Mouse (Mus musculus): Measurements from ENCODE around the gene Mfap2. TPM values are rescaled to one million over a fixed set of nuclear protein-coding genes. Genes with fewer than 3 reads are reported as not detected.

The Mfap2 gene
- polyA plus RNA-seq, 2 experiments from 2014 or later = not detected

DNA sequence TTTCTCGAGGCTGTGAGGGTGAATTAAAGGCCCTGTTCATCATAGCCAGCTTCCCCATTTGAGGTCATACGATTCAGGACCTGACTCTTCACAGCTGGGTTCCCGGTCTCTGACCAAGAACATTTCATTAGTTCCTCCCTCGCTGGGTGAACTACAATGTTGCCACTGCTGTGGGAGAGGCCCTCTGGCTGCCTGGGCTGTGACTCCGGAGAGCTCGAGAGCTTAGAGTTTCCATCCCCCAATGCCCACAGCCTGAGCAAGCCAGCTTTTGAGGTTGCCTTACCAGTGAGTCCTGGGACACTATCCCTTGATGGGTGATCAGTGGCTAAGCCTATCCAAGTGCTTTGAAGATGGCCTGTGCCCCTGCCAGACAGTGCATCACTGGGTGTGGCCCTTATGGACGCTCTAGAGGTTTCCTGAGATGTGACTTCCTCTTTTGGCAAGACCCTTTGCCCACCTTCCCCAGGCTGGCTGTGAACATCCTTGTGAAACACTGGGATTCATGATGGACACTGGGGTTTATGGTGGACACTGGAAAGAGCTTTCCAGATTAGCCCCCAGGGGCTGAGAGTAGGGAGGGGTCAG is 21.4 kb upstream of the Mfap2 start:
- ATAC-seq = no peak

DNA sequence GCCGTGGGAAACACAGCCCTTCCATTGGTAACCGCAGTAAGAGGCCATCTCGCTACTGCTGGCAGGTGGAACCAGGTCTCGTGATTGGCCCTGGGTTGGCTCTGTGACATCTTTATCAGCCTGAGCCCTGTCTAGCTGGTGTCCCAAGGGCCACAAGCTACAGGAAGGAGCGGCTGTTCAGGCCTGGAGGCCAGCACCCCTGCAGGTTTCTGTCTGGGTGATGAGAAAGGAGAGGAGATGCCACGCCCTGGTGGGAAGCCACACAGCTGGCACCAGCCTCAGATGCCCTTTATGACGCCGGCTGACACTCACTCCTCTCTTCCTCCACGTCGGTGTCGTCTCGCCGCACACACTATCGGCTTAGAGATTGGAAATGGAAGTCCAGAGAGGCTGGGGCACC is 20.8 kb upstream of the Mfap2 start:
- ATAC-seq = no peak

DNA sequence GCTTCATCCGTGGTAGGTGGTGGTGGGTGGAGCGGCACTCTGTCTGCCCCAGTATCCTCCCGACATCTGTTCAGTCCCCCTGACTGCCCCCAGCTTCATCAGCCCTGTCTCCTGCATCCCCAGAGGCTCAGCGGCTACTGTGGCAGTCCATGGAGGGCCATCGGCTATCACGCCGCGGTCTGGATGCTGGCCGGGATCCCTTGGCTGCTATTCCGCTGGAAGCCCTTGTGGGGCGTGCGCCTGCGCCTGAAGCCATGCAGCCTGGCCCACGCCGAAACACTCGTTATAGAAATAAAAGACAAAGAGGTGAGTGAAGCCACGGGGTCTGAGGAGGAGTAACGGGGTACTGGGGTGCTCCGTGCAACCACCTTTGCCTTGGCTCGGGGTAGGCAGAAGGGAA is 18.0 kb upstream of the Mfap2 start:
- no peak for ATAC-seq

DNA sequence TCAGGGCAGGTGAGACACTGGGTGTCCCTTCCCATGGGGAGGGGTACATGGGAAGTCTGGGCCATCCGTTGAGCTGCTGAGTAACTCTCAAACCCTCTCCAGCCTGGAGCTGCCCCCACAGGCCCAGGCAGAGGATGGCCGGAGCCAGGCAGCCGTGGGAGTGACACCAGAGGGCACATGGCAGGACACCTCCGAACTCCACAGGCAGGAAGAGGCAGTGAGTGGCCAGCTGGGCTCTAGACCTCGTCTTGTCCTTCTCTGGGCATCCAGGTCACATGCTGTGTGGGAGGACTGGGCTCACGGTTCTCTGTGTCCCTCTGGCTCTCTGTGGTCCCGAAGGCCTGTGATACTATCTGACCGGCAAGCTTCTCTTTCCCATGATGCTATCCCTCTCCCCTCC is 16.4 kb upstream of the Mfap2 start:
- no peak for ATAC-seq

DNA sequence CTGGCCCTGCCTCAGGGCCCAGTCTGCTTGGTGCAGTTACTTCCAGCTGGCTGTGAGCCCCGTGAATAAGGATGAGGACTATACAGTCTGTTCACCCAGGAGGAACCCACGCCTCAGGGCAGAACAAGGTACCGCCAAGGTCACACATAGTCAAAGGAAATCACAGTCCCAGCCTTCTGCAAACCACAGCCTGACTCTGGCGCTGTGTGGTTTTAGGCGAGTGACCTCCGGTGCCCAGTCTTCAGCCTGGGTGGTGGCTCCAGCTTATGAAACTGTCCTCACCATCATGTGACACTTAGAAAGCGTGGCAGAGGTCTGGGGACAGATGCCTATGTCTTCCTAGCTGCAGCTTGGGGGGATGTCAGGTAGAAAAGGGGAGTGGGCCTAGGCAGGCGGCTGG is 14.4 kb upstream of the Mfap2 start:
- no peak for ATAC-seq

DNA sequence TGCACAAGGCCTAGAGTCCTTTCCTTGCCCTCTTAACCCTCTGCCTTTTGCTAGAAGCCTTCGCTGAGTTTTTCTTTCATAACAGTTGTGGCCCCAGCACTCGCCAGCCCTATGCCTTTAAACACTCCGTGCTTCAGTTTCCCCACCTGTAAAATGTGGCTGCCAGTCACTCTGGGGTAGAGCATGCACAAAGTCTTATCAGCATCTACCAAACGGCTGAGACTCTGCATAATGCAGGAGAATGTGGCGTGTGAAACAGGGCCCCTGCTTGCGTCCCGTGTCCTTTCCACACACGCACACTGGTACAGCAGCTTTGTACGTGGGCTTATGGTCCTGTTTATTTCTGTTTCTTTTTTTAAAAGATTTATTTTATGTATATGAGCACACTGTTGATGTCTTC is 13.4 kb upstream of the Mfap2 start:
- ATAC-seq = no peak

DNA sequence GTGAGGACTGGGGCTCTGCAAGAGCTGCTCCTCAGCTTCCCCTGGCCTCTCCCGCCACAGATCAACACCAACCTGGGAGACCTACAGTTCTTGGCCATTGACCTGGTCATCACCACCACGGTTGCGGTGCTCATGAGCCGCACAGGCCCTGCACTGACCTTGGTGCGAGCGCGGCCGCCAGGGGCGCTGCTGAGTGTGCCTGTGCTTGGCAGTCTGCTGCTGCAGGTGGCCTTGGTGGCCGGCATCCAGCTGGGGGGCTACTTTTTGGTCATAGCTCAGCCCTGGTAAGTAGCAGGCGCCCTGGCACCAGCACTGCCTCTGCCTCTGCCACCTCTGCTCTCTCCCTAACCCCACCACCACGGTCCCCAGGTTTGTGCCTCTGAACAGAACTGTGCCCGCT is 4.2 kb upstream of the Mfap2 start:
- ATAC-seq = no peak

DNA sequence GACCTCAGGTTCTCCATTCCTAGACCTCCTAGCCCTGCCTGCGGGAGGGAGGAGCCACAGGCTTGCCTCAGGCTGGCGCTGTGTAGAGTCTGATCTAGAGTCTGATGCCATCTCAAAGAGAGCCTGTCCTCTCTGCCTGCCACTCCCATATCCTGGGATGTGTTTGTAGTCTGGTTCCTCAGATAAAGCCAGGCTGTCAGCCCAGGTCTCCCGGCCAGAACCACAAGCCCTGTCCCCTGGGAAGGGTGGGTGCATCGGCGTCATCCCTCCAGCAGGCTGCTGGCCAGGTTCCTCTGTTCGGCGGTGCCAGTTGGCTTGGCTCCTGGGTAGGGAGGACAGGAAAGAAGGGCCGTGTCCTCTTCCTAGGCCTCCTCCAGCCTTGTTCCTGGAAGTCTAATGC is 2.2 kb upstream of the Mfap2 start:
- ATAC-seq = no peak

DNA sequence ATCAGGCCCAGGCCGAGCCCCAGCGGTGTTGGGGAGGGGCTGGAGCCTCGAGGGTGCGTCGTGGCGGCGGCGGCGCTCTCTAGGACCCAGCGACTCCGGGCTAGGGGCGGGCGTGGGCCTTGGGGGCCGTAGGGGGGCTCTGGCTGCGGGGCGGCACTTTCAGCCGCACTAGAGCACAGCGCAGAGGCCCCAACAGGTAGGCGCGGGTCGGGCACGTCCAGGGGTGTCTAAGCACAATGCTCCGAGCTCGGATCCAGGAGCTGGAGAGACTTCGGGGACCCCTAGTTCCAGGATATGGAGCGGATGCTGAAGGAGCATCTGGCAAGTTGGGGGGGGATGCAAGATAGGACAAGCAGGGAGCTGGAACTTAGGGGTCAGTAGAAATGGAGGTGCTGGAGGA is 308 bp downstream of the Mfap2 start:
- no peak for ATAC-seq

DNA sequence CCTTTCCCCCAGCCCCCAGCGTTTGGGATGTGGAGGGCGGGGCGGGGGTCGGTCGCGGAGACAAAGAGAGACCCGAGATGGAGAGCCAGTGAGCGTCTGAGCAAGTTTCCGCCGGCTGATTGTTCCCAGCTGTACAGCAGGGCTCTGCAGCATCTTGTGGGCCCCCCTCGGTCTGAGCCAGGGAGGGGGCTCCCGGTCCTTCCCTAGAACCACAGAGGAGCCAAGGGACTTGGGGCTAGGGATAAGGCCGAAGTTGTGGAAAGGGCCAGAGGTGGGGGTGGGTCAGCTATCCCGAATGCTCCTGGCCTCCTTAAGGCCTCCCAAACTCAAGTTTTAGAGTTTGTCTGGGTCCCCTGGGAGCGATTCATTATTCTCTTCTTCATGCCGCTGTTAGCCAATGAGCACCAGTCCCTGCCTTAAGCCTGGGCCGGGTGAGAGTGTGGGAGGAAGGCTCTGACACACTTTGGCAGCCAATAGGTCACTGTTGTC is 767 bp downstream of the Mfap2 start:
- no peak for ATAC-seq

DNA sequence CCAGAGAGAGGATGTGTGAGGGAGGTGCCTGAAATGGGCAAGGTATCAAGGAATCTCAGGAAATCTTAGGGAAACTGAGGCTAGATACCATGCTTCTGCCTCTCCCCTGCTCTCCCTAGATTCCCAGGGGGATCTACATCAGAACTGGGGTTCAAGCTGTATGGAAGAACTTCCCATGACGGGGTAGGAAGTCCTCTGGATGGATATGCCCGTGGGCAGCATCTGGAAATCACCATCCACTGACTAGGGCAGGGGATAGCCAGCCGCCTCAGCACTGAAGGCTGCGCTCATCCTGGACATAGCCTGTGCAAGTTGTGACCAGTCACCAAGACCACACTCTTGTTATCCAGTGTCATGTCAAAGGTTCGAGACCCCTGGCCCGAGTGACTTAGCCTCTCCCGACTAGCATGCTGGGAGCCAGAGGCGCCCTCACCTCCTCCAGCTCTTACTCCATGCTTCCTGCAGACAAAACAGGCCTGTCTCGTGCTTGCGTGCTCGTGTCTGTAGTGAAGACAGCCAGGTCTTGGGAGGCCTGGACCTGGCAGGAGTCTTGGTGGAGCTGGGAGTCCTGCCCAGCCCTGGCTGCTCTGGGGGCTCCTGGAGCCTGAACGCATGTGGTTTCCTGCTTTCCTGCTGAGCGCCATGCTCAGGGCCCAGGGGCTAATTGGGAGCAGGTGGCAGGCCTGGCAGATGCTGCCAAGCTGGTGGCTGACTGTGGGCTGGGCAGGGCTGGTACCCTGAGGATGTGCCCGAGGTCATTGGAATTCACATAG is 1.5 kb downstream of the Mfap2 start:
- ATAC-seq = no peak

DNA sequence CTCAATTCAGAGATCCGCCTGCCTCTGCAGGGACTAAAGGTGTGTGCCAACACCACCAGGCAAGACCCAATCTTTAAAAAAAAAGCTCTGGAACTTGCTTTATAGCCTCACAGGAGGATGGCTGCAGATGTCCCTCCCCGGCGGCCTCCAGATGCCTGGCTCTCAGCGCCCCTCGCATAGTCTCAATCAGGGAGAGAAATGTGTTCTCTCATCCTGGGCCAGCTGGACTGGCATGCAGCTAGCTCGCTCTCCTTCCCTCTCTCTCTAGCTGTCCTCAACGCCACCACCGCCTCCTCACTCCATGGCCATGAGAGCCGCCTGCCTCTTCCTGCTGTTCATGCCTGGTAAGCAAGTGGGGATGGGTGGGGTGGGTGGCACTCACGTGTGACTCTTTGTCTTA is 2.3 kb downstream of the Mfap2 start:
- no peak for ATAC-seq

DNA sequence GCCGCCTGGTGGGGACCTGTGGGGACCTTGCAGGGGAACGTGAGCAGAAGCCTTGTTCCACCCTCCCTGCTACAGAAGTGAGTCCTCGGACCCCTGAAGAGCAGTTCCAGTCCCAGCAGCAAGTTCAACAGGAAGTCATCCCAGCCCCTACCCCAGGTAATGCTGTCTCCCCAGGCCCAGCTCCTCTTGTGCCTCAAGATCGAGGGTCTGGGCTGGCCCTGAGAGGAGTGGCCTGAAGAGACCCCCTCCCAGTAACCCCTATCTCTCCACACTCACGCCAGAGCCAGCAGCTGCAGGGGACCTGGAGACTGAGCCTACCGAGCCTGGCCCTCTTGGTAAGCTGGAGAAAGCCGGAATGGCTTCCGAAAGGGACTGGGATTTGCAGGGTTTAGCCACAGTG is 3.9 kb downstream of the Mfap2 start:
- ATAC-seq = no peak

DNA sequence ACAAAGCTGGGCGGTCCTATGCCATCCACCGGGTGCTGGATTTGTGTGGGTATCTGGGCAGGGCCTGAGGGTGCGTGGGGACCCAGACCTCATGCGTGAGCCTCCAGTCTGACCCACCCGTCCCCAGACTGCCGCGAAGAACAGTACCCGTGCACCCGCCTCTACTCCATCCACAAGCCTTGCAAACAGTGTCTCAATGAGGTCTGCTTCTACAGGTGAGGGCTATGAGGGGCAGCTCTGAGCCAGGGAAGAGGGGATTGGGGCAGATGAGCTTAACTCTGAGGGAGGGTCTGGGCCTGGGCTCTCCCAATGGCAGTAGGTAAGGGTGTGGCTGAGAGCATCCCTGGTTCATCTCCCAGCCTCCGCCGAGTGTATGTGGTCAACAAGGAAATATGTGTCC is 4.6 kb downstream of the Mfap2 start:
- no peak for ATAC-seq

DNA sequence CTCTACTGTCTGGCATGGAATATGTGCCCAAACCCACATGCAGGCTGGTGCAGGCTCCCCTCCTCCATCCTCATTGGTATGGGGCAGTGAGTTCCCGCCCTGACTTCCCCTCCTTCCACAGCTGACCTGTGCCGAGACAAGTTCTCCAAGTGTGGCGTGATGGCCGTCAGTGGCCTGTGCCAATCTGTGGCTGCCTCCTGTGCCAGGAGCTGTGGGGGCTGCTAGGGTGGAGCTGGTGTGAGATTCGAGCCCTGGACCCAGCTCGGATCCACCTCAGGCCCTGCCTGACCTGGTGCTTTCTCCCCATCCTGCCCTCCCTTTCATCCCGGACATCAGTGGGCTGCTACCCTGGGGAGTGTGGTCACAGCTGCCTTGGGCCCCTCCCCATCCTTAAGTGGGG is 5.1 kb downstream of the Mfap2 start:
- no peak for ATAC-seq

DNA sequence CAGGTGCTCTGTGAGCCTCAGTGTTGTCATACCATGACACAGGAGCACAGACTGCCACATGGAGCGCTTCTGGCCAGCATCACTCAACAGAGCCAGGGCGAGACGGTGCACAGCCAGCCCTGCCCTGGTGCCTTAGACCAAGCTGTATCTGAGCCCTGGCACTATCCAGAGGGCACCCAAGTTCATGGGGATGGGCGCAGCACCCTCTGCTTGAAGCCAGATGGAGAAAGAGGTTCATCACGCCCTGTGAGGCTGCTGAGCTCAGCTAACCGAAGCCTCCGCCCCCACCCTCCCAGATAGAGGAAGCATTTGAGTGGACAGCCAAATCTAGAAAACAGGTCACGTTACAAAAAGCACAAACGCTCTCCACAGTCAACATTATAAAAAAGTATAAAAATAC is 6.1 kb downstream of the Mfap2 start:
- no peak for ATAC-seq

DNA sequence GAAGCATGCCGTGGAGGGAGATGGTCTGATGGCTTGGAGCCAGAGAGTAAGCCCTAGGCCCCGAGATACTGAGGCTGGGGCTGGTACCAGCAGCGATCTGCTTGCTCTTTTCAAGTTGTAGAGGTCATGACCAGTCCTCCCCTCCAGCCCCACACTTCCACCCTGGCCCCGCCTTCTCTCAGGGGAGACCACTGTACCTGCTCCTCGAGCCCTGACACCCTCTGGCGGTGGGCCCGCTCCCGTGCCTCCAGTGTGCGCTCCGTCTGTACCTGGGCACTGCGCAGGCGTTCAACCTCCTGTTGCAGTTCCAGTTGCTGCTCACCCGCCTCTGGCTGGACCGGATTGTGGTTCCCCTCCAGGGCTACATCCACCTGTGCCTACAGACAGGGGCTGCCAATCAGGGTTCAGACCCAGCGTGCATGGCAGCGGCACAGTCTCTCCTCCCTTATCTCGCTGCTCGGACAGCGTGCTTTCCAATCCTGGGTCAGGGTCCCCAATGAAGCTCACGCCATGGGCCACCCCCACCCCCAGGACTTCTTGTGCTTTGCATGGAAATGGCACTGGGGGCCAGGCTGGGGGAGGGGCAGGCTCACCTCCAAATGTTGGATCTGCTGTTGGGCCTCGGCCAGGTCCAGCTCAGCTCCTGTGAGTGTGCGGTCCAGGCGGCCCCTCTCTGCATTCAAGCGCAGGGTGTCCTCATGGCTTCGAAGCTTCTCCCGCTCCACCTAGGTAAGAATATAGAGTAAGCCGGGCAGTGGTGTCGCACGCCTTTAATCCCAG is 7.6 kb downstream of the Mfap2 start:
- ATAC-seq = no peak

DNA sequence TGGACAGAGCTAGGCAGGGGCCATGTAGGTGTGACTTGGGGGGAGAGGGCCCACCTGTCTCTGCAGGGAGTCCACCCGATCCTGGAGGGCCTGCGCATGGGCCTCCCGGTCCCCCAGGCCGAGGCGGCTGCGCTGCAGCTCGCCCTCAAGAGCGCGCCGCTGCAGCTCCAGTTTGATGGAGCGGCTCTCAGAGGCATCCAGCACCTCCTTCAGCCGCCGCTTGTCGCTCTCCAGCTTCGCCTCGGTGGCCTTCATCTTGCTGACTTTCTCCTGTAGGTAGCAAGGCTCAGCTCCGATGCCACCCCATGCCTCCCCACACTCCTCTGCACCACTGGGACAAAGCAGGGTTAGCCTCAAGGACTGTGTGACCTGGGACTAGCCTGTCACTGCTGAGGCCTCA is 10.0 kb downstream of the Mfap2 start:
- ATAC-seq = no peak

DNA sequence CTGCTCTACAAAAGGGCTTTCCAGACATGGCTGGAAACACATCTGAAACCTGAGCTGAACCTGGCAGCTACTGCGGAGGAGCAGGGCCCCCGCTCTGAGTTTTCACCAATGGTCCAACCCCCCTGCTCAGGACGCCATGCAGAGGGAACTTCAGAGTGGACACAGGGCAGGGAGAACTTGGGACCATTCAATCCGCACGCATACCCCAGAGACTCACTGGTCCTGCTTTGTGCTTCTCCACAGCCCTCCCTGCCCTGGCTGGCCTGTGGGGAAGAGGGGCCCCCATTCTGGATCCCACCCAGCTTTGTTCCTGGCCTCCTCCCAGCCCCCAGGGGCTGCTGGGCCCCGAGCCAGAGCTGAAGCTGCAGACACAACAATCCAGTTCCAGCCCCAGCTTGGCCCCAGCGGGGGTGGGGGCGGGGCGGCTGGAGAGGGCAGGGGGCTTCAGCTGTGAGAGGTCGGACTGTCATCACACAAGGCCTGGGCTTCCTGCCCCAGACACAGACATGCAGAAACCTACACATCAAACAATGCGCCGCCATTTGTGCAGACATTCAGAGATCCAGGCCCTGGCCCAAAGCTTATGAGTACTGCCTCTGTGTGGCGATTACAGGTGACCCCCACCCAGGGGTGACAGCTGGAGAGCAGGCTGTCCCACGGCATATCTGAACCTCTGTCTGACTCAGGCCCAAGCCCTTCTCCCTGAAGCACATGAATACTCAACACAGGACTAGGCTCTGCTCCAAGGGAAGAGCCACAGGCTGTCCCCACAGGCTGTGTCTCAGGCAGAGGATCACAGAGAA is 10.8 kb downstream of the Mfap2 start:
- no peak for ATAC-seq

DNA sequence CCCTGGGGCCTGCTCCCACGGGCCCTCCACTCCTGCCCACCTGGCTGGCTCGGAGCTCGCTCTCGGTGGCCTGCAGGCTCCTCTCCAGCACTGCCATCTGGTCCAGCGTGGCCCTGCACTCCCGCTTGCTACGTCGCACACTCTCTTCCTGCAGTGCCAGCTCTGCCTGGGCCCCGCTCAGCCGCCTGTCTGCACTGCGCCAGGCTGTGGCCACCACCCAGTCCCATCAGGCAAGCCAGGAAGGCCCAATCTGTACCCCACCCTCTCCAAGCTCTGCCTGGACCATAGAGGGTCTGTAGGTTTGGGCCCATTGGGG is 11.4 kb downstream of the Mfap2 start:
- no peak for ATAC-seq

DNA sequence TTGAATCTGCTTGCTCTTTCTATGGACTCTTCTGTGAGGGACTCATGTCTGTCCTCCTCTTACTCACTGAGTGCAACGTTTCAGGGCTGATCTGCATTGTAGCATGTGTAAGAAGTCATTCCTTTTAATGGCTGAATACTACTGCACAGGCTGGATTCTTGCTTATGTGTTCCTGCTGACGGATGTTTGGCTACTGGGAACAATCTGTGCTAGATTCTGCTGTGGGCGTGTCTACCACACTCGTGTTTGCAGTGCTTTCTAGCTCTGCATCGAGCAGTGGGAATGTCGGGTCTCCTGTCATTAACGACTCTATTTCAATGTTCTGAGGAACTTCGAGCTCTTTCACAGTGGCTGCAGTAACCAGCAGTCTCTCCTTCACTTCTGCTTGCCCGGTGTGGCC is 13.8 kb downstream of the Mfap2 start:
- no peak for ATAC-seq

DNA sequence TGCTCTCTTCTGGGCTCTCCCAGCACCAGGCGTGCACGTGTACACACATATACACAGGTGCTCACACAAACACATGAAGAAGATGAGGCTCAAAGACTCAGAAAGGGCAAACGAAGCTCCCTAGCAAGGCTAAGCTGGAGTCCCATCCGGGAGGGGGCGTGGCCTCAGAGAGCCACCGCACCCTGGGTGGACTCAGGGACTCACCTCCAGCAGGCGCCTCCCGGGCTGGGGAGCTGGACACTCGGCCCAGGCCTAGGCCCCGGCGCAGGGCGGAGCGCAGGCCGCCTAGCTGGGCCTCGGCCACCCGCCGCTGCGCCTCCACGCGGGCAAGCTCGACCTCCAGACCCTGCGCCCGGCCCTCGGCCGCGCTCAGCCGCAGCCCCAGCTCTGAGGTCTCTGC is 14.8 kb downstream of the Mfap2 start:
- no peak for ATAC-seq

DNA sequence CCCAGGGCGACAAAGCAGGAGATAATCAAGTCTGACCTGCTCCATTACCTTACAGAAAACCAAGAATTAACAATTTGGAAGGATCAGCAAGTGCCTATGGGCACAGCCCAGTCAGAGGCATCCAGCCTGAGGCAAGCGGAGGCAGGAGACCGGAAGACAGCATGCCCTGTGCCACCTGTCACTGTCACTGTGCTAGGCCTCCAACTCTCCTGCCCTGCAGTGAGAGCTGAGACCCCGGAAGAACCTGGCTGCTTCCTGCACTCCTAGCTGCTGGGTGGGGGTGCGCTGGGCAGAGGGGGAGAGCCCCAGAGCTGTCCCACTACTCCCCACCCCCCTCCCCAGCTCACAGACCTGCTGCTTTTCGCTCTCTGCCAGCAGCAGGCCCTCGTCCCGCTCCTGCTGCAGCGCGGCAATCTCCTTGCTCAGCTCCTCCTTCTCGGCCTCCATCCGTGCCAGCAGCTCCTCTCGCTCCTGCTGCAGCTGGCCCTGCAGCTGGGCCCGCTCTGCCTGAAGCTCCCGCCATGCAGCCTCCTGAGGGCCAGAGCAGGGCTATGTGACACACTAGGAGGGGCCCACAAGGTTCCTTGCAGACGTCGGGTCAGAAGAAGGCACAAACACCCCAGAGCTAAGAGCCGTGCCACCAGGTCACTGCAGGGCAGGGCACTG is 20.5 kb downstream of the Mfap2 start:
- no peak for ATAC-seq

Data from CD4-positive, CD25-positive, alpha-beta regulatory T cell, adult 4 months (primary cell).